Mouse (Mus musculus): ENCODE measurements around the gene Kcnj16. TPM values are rescaled to one million over a fixed set of nuclear protein-coding genes. Genes with fewer than 3 reads are reported as not detected.

Kcnj16 gene
- total and polyA plus RNA-seq, 3 experiments, result not detected

DNA sequence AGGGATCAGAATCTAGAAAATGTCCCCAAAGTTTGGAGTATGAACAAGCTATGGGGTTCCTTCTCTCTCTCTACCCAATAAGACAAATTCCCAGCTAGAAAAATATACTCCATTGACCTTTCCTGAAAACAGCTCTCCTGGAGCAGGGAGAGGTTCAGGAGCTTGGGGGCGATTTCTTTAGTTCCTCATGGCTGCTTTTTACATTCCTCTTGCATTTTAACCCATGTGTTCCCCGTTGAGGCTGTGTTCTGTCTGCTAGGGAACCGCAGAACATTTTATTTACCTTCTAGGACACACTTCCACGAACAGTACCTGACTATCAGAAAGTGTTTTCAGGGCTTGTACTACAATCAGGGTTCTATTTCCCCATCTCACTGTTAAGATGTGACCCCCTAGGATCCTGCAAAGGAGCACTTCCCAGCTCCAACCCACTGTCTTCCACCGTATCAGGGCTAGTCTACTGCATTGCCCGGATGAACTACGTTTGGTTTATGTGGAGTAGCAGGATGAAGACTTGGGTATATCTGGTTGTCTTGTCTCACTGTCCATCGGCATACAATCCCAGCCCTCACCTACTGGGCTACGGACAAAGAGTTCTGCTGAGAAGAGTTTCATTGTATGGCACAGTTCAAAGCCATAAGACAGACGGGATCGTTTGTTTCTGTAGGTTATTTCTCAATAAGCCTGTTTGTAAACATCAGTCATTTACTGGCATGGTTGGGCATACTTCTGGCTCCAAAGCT lies 643 bp upstream of the Kcnj16 start:
- dilution Hi-C loops (cut with MboI; ENCODE audit: extremely low pct_ligation_motif_present, extremely low pct_unique_long_range_greater_than_20kb, low sequenced_read_pairs) (no loop called here), in situ Hi-C loops (cut with MboI; ENCODE audit: low pct_ligation_motif_present, low pct_unique_long_range_greater_than_20kb, low sequenced_read_pairs) (no loop called here)
- H3K27ac ChIP-seq (ENCODE audit: insufficient read depth, low read depth), result no peak overlapping the region
- no peaks in the 10 kb centered on the region for H3K79me2 ChIP-seq (replicated peaks; ENCODE audit: control insufficient read depth, extremely low read depth, insufficient read depth, poor library complexity, severe bottlenecking)
- H3K4me3 ChIP-seq (replicated peaks in 1 of 3; ENCODE audit: low read depth in 2 of 3, low read length in 2 of 3, poor library complexity in 1 of 3), result no peak overlapping the region
- H3K27me3 ChIP-seq (replicated peaks), result no peaks in the 10 kb centered on the region
- peaks cover 0 to 12% of the 10 kb centered on the region in 2 experiments; a peak in 2 of 4 replicates for H3K4me1 ChIP-seq (ENCODE audit: control insufficient read depth in 1 of 2, insufficient read depth in 2 of 2)
- H3K9ac ChIP-seq (ENCODE audit: insufficient read depth, low read depth), result no peak overlapping the region
- H3K4me2 ChIP-seq (ENCODE audit: insufficient read depth, low read depth, poor library complexity, severe bottlenecking), result no peak overlapping the region
- no peaks in the 10 kb centered on the region for H3K9me3 ChIP-seq (replicated peaks; ENCODE audit: low read length)
- TF ChIP-seq RCOR1 (conservative IDR thresholded peaks at IDR 0.05; ENCODE audit: low read depth, low read length), result no peak
- no peak for TF ChIP-seq MEF2A (IDR thresholded peaks at IDR 0.05; ENCODE audit: borderline replicate concordance, low read depth, low read length)
- no peak for TF ChIP-seq JUND (conservative IDR thresholded peaks at IDR 0.05; ENCODE audit: low read depth, low read length)
- H3K36me3 ChIP-seq (replicated peaks in 1 of 2; ENCODE audit: control insufficient read depth in 1 of 2, insufficient read depth in 1 of 2, low read length in 1 of 2), result no peaks in the 10 kb centered on the region
- no peak for DNase-seq (ENCODE audit: extremely low read depth)

DNA sequence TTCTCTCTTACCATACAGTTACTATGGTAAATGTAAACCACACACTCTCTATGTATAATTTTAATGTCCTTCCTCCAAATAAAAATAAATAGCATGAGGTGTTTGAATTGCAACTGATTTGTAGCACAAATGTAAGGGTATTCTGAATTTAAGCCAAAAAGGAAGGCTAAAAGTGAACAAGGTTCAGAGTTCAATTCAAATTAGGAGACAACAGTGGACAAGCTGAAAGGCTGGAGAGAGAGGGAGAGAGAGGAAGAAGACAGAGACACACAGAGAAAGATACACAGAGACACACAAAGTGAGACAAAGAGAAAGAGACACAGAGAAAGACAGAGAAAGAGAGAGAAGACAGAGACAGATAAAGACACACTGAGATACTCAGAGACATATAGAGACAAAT lies 1.1 kb downstream of the Kcnj16 start:
- Histone ChIP-seq H3K27me3 (replicated peaks) (no peaks in the 10 kb centered on the region), H3K79me2 (replicated peaks; ENCODE audit: control insufficient read depth, extremely low read depth, insufficient read depth, poor library complexity, severe bottlenecking) (no peaks in the 10 kb centered on the region), H3K9me3 (replicated peaks; ENCODE audit: low read length) (no peaks in the 10 kb centered on the region), H3K9ac (ENCODE audit: insufficient read depth, low read depth) (no peak overlapping the region), H3K27ac (ENCODE audit: insufficient read depth, low read depth) (no peak overlapping the region), H3K4me3 (replicated peaks in 1 of 3; ENCODE audit: low read depth in 2 of 3, low read length in 2 of 3, poor library complexity in 1 of 3) (no peak overlapping the region), H3K4me1 (ENCODE audit: control insufficient read depth in 1 of 2, insufficient read depth in 2 of 2) (no peaks in the 10 kb centered on the region; a peak in 1 of 4 replicates), H3K4me2 (ENCODE audit: insufficient read depth, low read depth, poor library complexity, severe bottlenecking) (no peak overlapping the region), H3K36me3 (replicated peaks in 1 of 2; ENCODE audit: control insufficient read depth in 1 of 2, insufficient read depth in 1 of 2, low read length in 1 of 2) (no peaks in the 10 kb centered on the region)
- no peak for TF ChIP-seq PAX5 (IDR thresholded peaks at IDR 0.05; ENCODE audit: low read length)
- no peak for TF ChIP-seq GABPA (IDR thresholded peaks at IDR 0.05; ENCODE audit: insufficient replicate concordance, low read depth, low read length)
- TF ChIP-seq ZC3H11A (IDR thresholded peaks at IDR 0.05; ENCODE audit: low read depth, low read length), result no peak
- no peak for TF ChIP-seq TBP (conservative IDR thresholded peaks at IDR 0.05; ENCODE audit: low read depth, low read length)
- no peak for TF ChIP-seq JUN (IDR thresholded peaks at IDR 0.05; ENCODE audit: insufficient read depth, low read depth, low read length)
- TF ChIP-seq ELF1 (IDR thresholded peaks at IDR 0.05; ENCODE audit: low read depth, low read length), result no peak
- no peak for TF ChIP-seq ZMIZ1 (IDR thresholded peaks at IDR 0.05; ENCODE audit: low read depth, low read length)
- no peak for TF ChIP-seq CTCF (conservative IDR thresholded peaks at IDR 0.05 in 1 of 2, IDR thresholded peaks at IDR 0.05 in 1 of 2; ENCODE audit: low read depth in 2 of 2, low read length in 2 of 2)
- TF ChIP-seq HCFC1 (IDR thresholded peaks at IDR 0.05; ENCODE audit: low read depth, low read length), result no peak
- TF ChIP-seq MEF2A (IDR thresholded peaks at IDR 0.05; ENCODE audit: borderline replicate concordance, low read depth, low read length), result no peak
- TF ChIP-seq IRF4 (IDR thresholded peaks at IDR 0.05; ENCODE audit: low read depth, low read length), result no peak
- no peak for TF ChIP-seq MXI1 (IDR thresholded peaks at IDR 0.05; ENCODE audit: low read depth, low read length)
- TF ChIP-seq POLR2AphosphoS2 (IDR thresholded peaks at IDR 0.05; ENCODE audit: low read depth, low read length), result no peak
- no peak for TF ChIP-seq UBTF (IDR thresholded peaks at IDR 0.05; ENCODE audit: low read depth, low read length)
- no peak for TF ChIP-seq TCF12 (IDR thresholded peaks at IDR 0.05; ENCODE audit: low read depth, low read length)
- no peak for TF ChIP-seq MAX (IDR thresholded peaks at IDR 0.05; ENCODE audit: low read length)
- no peak for DNase-seq (ENCODE audit: extremely low read depth)
- dilution Hi-C loops (cut with MboI; ENCODE audit: extremely low pct_ligation_motif_present, extremely low pct_unique_long_range_greater_than_20kb, low sequenced_read_pairs), result no loop called here
- in situ Hi-C loops (cut with MboI; ENCODE audit: low pct_ligation_motif_present, low pct_unique_long_range_greater_than_20kb, low sequenced_read_pairs), result no loop called here

All from CH12.LX (cell line).